Mouse (Mus musculus) heart, postnatal 0 days (tissue): ENCODE measurements at regions not wholly inside any gene's neighbourhood (a gene's known extent, or its start where the extent isn't known, plus 50 kb on each side); places are given as distances from the start of the nearest gene placed in this dataset.

Experiments
- CTCF ChIP-seq: IDR thresholded peaks from 2 replicates; pipeline ENCODE4 v1.5.1; 2016; ENCODE audit warnings: antibody characterized with exemption, control low read depth, low read depth
- EP300 ChIP-seq: IDR thresholded peaks from 2 replicates; pipeline ENCODE4 v1.6.1; 2016; ENCODE audit warnings: antibody characterized with exemption, low read depth

DNA sequence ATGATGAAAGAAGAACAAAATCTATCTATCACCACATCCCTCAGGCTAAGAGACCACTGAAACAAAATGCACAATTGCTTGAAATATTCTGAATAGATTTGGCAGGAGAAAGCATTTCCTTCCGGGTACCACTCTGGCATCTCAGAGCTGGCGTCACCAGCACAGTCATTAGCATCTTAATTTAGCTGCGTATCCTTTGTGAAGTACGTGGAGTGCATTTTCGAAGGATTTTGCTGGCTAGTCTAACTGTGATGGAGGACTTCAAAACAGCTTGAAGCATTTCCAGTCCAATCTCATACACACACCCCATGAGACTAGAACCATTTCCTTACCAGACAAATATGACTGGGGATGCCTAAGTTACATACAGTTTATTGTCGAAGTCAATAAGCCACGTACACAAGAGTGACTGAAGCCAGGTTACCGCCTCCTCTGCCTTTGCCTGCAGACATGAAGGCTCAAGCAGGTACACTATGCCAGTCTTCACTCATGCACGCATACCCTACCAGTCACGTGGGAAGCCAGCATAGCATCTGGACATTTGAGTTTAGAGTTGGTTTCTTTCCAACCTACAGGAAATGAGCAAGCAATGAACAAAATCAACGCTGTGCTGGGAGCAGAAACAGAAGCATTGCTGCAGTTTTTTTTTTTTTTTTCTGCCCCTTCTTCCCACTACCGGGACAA is 208.7 kb upstream of the Aco1 start:
- TF ChIP-seq CTCF = no peak
- TF ChIP-seq EP300 = no peak
